Mouse (Mus musculus) olfactory bulb, adult 2 months (tissue): ENCODE data around the gene Parg.

Experiments
- CTCF ChIP-seq: fragments of 200-500 bp; IDR thresholded peaks from 2 replicates; pipeline ENCODE4 v1.5.1; 2012; ENCODE audit warnings: low read depth, mild to moderate bottlenecking, low read length, moderate library complexity; ENCODE audit not compliant: insufficient read depth
- POLR2A ChIP-seq: fragments of 200-500 bp; IDR thresholded peaks from 2 replicates; pipeline ENCODE4 v1.6.1; 2012; ENCODE audit warnings: mild to moderate bottlenecking, low read depth, low read length, moderate library complexity; ENCODE audit not compliant: insufficient read depth

GRCm38 (mm10) chr14:32261741-32262140 lies 60.0 kb downstream of the Parg start:
- TF ChIP-seq CTCF (no peak), POLR2A (no peak)
